ENCODE assay signal across 17 mouse cellular contexts in the genomic region with DNA sequence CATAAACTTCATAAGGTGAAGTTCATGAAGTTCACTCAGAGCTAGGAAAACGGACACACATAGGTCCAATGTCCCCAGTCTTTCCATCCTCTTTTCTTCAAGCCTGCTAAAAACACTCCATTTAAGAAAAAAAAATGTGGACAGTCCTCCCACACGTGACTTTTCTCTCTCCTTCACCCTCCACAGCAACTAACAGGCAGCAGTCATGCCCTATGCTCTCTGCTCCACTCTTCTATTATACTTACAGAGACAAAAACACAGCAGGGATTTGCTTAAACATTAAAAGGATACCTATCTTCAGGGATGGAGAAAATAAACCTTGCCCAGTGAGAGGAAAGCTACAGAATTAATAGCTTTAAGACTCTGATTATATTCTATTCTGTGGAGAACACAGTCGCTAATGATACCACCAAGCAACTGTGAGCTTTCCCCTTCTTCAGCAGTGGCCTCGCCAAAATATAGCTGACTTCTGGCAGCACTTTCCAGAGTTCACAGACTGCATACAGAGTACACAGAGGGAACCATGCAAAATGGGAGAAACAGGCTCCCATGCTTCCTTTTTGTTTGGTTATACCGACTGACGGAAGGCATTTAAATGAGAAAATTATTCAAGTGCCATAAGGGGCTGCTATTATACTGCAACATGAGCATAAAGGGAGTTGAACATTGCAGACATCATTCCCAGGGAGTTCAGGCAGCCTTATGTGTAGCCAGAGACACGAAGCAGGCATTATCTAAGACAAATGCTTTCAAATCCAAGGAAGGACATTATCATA.
DNase-seq lines count a peak whose midpoint lies in the region; ATAC-seq and TF ChIP-seq lines count a peak whose summit lies in the region.
"Had no signal": no experiment of that assay in that cellular context is flagged by ENCODE, and none has a peak within 500 bp of the region (broad histone marks: within the 10 kb centered on the region; RNA-seq: fewer than 3 reads in every experiment).

No protein-coding gene starts in this region.

- H3K9me3 ChIP-seq in hindbrain, embryonic 10.5 days = no peaks in the 10 kb centered on the region
- H3K9me3 ChIP-seq in midbrain, embryonic 11.5 days (ENCODE audit: control insufficient read depth, low read length) = no peaks in the 10 kb centered on the region
- H3K9me3 ChIP-seq in neural tube, embryonic 14.5 days (ENCODE audit: control insufficient read depth, low read length) = no peaks in the 10 kb centered on the region
- H3K9me3 ChIP-seq: stomach, embryonic 15.5 days had no signal

- H3K27ac ChIP-seq in layer of hippocampus, adult 2 months = peak overlapping the region; percentile 21; the same call in 1 of the 2 replicates
- peak overlapping the region; percentile 79 for H3K27ac ChIP-seq in hindbrain, embryonic 10.5 days
- H3K27ac ChIP-seq in midbrain, embryonic 11.5 days (ENCODE audit: low read depth, low read length) = peak overlapping the region; percentile 48; the same call in 1 of the 2 replicates
- H3K27ac ChIP-seq in neural tube, embryonic 14.5 days (ENCODE audit: low read depth, low read length) = peak overlapping the region; percentile 66; the same call in 1 of the 2 replicates
- H3K27ac ChIP-seq: macrophage; stomach, embryonic 15.5 days had no signal

- 0 out of 2 replicates have a peak, but pooled peaks have one; percentile 6 for TF ChIP-seq CTCF in layer of hippocampus, adult 2 months (conservative IDR thresholded peaks at IDR 0.05)

- no peak for DNase-seq in layer of hippocampus, adult 2 months (ENCODE audit: low spot score in 2 of 2)
- DNase-seq in layer of hippocampus, adult 8-10 months (ENCODE audit: low spot score in 2 of 2) = no peak
- peak; percentile 22 for DNase-seq in hindbrain, embryonic 10.5 days (ENCODE audit: low spot score)
- DNase-seq in midbrain, embryonic 11.5 days (ENCODE audit: low spot score, missing footprints) = peak; percentile 78
- no peak for DNase-seq in left cerebral cortex, postnatal 25 days (ENCODE audit: low spot score in 2 of 2)
- no peak for DNase-seq in gastrocnemius, adult 8-10 months (ENCODE audit: low spot score in 2 of 2)
- DNase-seq in liver = no peak
- DNase-seq: B cell, adult 2 months; cerebellum, adult 18-20 months; heart, adult 18-20 months; kidney, postnatal 10 days; layer of hippocampus, adult 9-11 months; lung, adult 18-20 months had no signal

- H3K4me1 ChIP-seq in hindbrain, embryonic 10.5 days (replicated peaks) = peaks cover 26% of the 10 kb centered on the region
- peaks cover 9% of the 10 kb centered on the region; the same call in 1 of the 2 replicates for H3K4me1 ChIP-seq in midbrain, embryonic 11.5 days (ENCODE audit: control insufficient read depth, insufficient read depth, low read length)
- H3K4me1 ChIP-seq in neural tube, embryonic 14.5 days (ENCODE audit: control insufficient read depth, insufficient read depth, low read length) = peaks cover 17% of the 10 kb centered on the region
- H3K4me1 ChIP-seq: stomach, embryonic 15.5 days had no signal

- peak; percentile 80 for ATAC-seq in midbrain, embryonic 11.5 days (ENCODE audit: low FRiP score)
- peak; percentile 62 for ATAC-seq in neural tube, embryonic 14.5 days (ENCODE audit: low read depth)
- ATAC-seq: Patski had no signal

- H3K4me2 ChIP-seq in midbrain, embryonic 11.5 days = no peak overlapping the region
- H3K4me2 ChIP-seq in neural tube, embryonic 14.5 days (ENCODE audit: low read depth, low read length) = no peak overlapping the region
- H3K4me2 ChIP-seq: stomach, embryonic 15.5 days had no signal

- H3K27me3 ChIP-seq in hindbrain, embryonic 10.5 days (ENCODE audit: insufficient read depth, poor library complexity, severe bottlenecking) = no peaks in the 10 kb centered on the region
- H3K27me3 ChIP-seq in midbrain, embryonic 11.5 days (ENCODE audit: control insufficient read depth, insufficient read depth, low read length) = no peaks in the 10 kb centered on the region
- H3K27me3 ChIP-seq in neural tube, embryonic 14.5 days (ENCODE audit: control insufficient read depth, insufficient read depth, low read length) = no peaks in the 10 kb centered on the region
- H3K27me3 ChIP-seq: stomach, embryonic 15.5 days had no signal

- peak overlapping the region; percentile 22; the same call in 1 of the 2 replicates for H3K9ac ChIP-seq in midbrain, embryonic 11.5 days (ENCODE audit: low read length)
- H3K9ac ChIP-seq in neural tube, embryonic 14.5 days (replicated peaks; ENCODE audit: low read depth, low read length) = no peak overlapping the region
- H3K9ac ChIP-seq: stomach, embryonic 15.5 days had no signal

- 33% methylated on average over 7 of the region's 7 CpGs for WGBS in hindbrain, embryonic 10.5 days
- WGBS in midbrain, embryonic 11.5 days = 31% methylated on average over 7 of the region's 7 CpGs
- WGBS in neural tube, embryonic 14.5 days = 16% methylated on average over 7 of the region's 7 CpGs

- H3K4me3 ChIP-seq in layer of hippocampus, adult 2 months = no peak overlapping the region
- H3K4me3 ChIP-seq in hindbrain, embryonic 10.5 days = no peak overlapping the region
- no peak overlapping the region for H3K4me3 ChIP-seq in midbrain, embryonic 11.5 days (ENCODE audit: low read depth, low read length)
- H3K4me3 ChIP-seq in neural tube, embryonic 14.5 days (ENCODE audit: low read depth, low read length) = no peak overlapping the region
- H3K4me3 ChIP-seq: stomach, embryonic 15.5 days had no signal

- no peaks in the 10 kb centered on the region for H3K36me3 ChIP-seq in hindbrain, embryonic 10.5 days
- H3K36me3 ChIP-seq in midbrain, embryonic 11.5 days (ENCODE audit: control insufficient read depth, insufficient read depth, low read length) = no peaks in the 10 kb centered on the region
- H3K36me3 ChIP-seq in neural tube, embryonic 14.5 days (ENCODE audit: control insufficient read depth, insufficient read depth, low read length) = no peaks in the 10 kb centered on the region
- H3K36me3 ChIP-seq: stomach, embryonic 15.5 days had no signal

- intact Hi-C loops in left cerebral cortex, postnatal 25 days (cut with DNase I) = no loop called here

Comparison
In these comparisons a context has a peak if more than half of its experiments do, and no peak if none do; other contexts are left out.
1. DNase-seq: peak in hindbrain, embryonic 10.5 days (single experiment) and midbrain, embryonic 11.5 days (single experiment); none in layer of hippocampus, adult 2 months (0 of 2), layer of hippocampus, adult 8-10 months (0 of 2), left cerebral cortex, postnatal 25 days (0 of 2), gastrocnemius, adult 8-10 months (0 of 2) and liver (single experiment).
2. H3K27ac ChIP-seq: peak in every context shown above with its lines; median percentile 79 in hindbrain, embryonic 10.5 days; 66 in neural tube, embryonic 14.5 days; 48 in midbrain, embryonic 11.5 days; 21 in layer of hippocampus, adult 2 months.